Mouse (Mus musculus) forebrain, embryonic 14.5 days (tissue): ENCODE data around the gene Dync1li1. TPM values are rescaled to one million over a fixed set of nuclear protein-coding genes. Genes with fewer than 3 reads are reported as not detected.

Source experiments
- ATAC-seq: fragments of 200-750 bp; cut with Nextera tagmentation; 2 replicates; pipeline ENCODE4 v1.8.0; 2017; ENCODE audit warnings: mild to moderate bottlenecking, moderate library complexity
- DNase-seq: peaks from one replicate; pipeline ENCODE4 v3.0.0-alpha.2; 2015; ENCODE audit warnings: low spot score
- H3K27ac ChIP-seq: fragments of 300-500 bp; sonication (generic); 2 replicates; pipeline ENCODE4 v1.5.1; 2014; ENCODE audit warnings: low read depth, mild to moderate bottlenecking, control low read depth, low read length, moderate library complexity
- H3K27me3 ChIP-seq: fragments of 300-500 bp; sonication (generic); replicated peaks from 2 replicates; pipeline ENCODE4 v1.6.1; 2014; ENCODE audit warnings: low read length, control low read depth, mixed read lengths; ENCODE audit not compliant: control insufficient read depth, insufficient read depth
- H3K36me3 ChIP-seq: fragments of 300-500 bp; sonication (generic); 2 replicates; pipeline ENCODE4 v1.6.1; 2014; ENCODE audit warnings: low read length, control low read depth; ENCODE audit not compliant: control insufficient read depth, insufficient read depth
- H3K4me1 ChIP-seq: fragments of 300-500 bp; sonication (generic); 2 replicates; pipeline ENCODE4 v1.6.1; 2014; ENCODE audit warnings: antibody characterized with exemption, low read length, control low read depth; ENCODE audit not compliant: control insufficient read depth, insufficient read depth
- H3K4me2 ChIP-seq: fragments of 300-500 bp; sonication (generic); 2 replicates; pipeline ENCODE4 v1.6.1; 2014; ENCODE audit warnings: mild to moderate bottlenecking, control low read depth, low read length
- H3K4me3 ChIP-seq: fragments of 300-500 bp; sonication (generic); 2 replicates; pipeline ENCODE4 v1.5.1; 2014; ENCODE audit warnings: low read depth, low read length, control low read depth
- H3K9ac ChIP-seq: fragments of 300-500 bp; sonication (generic); 2 replicates; pipeline ENCODE4 v1.6.1; 2014; ENCODE audit warnings: mild to moderate bottlenecking, low read length, control low read depth, moderate library complexity
- H3K9me3 ChIP-seq: fragments of 300-500 bp; sonication (generic); replicated peaks from 2 replicates; pipeline ENCODE4 v1.6.1; 2016; ENCODE audit warnings: low read length, control low read depth, mixed read lengths; ENCODE audit not compliant: control insufficient read depth
- WGBS: fragments of 180-500 bp; shearing (Covaris S2); extraction: QIAGEN DNeasy Blood & Tissue Kit; methylation state at CpG from one replicate; pipeline ENCODE4 v1.1.7; 2014; 5-methylcytosine and 5-hydroxymethylcytosine counted together
- polyA plus RNA-seq: library from polyadenylated mRNA; unstranded; fragments of >200 nt; fragmentation: Nextera tagmentation; extraction: Ambion mirVana; gene quantifications from 2 replicates; pipeline ENCODE4 v1.2.1, GENCODE M21; 2014

Gene Dync1li1
- polyA plus RNA-seq, 1 experiment from 2014 or later: 71.7 TPM

- DNase-seq (no peak), ATAC-seq (no peak)
- Histone ChIP-seq H3K4me1 (no peaks in the 10 kb centered on the region), H3K9ac (no peak overlapping the region), H3K36me3 (no peaks in the 10 kb centered on the region), H3K4me2 (no peak overlapping the region), H3K4me3 (no peak overlapping the region), H3K9me3 (no peaks in the 10 kb centered on the region), H3K27ac (no peak overlapping the region), H3K27me3 (no peaks in the 10 kb centered on the region)
- 75% methylated on average over 4 of the region's 5 CpGs for WGBS
These were observed 19.6 kb upstream of the Dync1li1 start for GRCm38 (mm10) chr9:114669011-114669410.

DNA sequence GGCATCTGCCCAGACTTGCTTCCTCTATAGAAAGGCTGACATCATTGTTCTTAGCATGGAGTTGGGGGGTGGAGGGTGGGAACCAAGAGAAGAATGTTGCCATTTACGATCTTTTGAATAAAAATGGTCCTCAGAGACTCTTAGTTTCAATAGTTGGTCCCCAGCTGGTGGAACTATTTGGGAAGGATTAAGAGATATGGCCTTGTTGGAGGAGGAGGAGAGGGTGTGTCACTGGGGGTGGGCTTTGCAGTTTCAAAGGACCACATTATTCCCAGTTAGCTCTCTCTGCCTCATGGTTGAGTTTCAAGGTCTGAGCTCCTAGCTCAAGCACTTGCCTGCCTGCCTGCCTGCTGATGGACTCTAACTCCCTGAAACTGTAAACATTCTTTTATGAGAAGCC is 16.6 kb upstream of the Dync1li1 start:
- DNase-seq (no peak), ATAC-seq (no peak)
- Histone ChIP-seq H3K9me3 (no peaks in the 10 kb centered on the region), H3K36me3 (no peaks in the 10 kb centered on the region), H3K4me1 (no peaks in the 10 kb centered on the region), H3K4me3 (no peak overlapping the region), H3K4me2 (no peak overlapping the region), H3K27me3 (no peaks in the 10 kb centered on the region), H3K9ac (no peak overlapping the region), H3K27ac (no peak overlapping the region)
- 19% methylated on average over 1 of the region's 1 CpGs for WGBS

DNA sequence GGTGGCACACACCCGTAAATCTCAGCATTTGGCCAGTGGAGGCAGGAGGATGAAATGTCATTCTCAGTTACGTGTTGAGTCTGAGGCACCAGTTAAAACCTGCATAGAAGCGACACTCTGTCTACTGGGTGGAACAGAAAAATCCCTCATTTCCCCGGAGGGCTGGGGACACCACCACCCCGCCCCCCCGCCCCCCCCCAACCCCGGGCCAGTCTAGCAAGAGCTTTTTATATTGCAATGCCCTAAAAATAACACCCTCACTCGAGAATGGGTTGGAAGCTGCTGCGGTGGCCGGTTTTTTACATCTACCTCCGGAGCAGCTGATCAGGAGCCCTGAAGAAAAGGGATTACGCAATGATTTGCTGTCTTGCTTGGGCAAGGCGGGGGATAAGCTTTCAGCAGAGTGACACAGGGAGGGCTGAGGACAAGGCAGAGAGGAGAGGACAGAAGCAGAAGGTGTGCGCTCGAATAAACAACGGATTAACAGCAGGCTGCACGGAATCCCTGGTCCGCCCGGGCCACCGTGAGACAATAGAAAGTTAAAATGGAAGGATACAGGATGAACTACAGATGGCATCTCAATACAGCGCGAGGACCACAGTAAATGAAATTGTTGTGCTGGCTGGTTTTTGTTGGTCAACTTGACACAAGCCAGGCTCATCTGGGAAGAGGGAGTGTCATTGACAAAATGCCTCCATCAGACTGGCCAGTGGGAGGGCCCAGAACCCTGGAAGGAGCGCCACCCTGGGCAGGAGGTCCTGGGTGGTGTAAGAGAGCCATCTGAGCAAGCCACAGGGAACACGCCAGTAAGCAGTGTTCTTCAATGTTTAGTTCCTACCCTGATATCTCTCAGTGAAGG is 15.7 kb upstream of the Dync1li1 start:
- DNase-seq (peak; percentile 57), ATAC-seq (peak; percentile 82)
- peak overlapping the region; percentile 64 for H3K4me2 ChIP-seq
- no peaks in the 10 kb centered on the region for H3K9me3 ChIP-seq
- no peaks in the 10 kb centered on the region for H3K27me3 ChIP-seq
- no peaks in the 10 kb centered on the region for H3K36me3 ChIP-seq
- H3K4me3 ChIP-seq: peak overlapping the region; percentile 32
- H3K27ac ChIP-seq: peak overlapping the region; percentile 48; the same call in 1 of the 2 replicates
- 3% methylated on average over 24 of the region's 24 CpGs for WGBS
- H3K9ac ChIP-seq: peak overlapping the region; percentile 63
- H3K4me1 ChIP-seq: no peaks in the 10 kb centered on the region

GRCm38 (mm10) chr9:114673626-114674025 is 15.0 kb upstream of the Dync1li1 start:
- Histone ChIP-seq H3K36me3 (no peaks in the 10 kb centered on the region), H3K27ac (0 out of 2 replicates have a peak overlapping the region, but pooled peaks have one; percentile 48), H3K4me1 (no peaks in the 10 kb centered on the region), H3K4me2 (peak overlapping the region; percentile 64; the same call in 1 of the 2 replicates), H3K9ac (peak overlapping the region; percentile 63; the same call in 1 of the 2 replicates), H3K9me3 (no peaks in the 10 kb centered on the region), H3K27me3 (no peaks in the 10 kb centered on the region), H3K4me3 (no peak overlapping the region)
- no peak for DNase-seq
- ATAC-seq: no peak
- whole genome bisulfite sequencing: 66% methylated on average over 2 of the region's 2 CpGs

- Histone ChIP-seq H3K4me3 (no peak overlapping the region), H3K4me2 (no peak overlapping the region), H3K27ac (no peak overlapping the region), H3K9me3 (no peaks in the 10 kb centered on the region), H3K36me3 (no peaks in the 10 kb centered on the region), H3K4me1 (no peaks in the 10 kb centered on the region), H3K27me3 (no peaks in the 10 kb centered on the region), H3K9ac (no peak overlapping the region)
- DNase-seq (no peak), ATAC-seq (no peak)
- 85% methylated on average over 5 of the region's 5 CpGs for WGBS
These were observed 10.0 kb upstream of the Dync1li1 start for GRCm38 (mm10) chr9:114678576-114678975.

DNA sequence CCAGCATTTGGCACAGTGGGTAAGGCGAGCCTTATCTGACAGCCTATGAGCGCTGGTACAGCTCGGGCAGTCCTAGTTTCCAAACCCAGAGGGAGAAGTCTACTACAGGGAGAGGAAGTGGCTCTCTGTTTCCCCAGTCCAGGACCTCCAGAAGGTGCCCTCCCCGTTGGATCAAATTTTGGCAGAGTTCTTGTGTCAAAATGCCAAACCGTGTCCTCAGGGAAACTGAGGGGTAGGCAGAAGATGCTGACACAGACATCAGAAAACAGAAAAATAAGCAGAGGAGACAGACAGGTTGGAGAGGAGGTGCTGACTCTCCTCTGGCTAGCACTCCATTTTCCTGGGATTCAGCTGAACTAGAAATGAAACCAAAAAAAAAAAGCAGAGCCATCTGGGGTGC is 8.6 kb upstream of the Dync1li1 start:
- Histone ChIP-seq H3K27me3 (no peaks in the 10 kb centered on the region), H3K27ac (no peak overlapping the region)
- 84% methylated on average over 5 of the region's 5 CpGs for WGBS

GRCm38 (mm10) chr9:114680531-114680930 is 8.1 kb upstream of the Dync1li1 start:
- H3K9ac ChIP-seq: no peak overlapping the region
- no peaks in the 10 kb centered on the region for H3K9me3 ChIP-seq
- WGBS: 78% methylated on average over 6 of the region's 6 CpGs
- no peaks in the 10 kb centered on the region for H3K36me3 ChIP-seq
- DNase-seq: no peak
- no peaks in the 10 kb centered on the region for H3K27me3 ChIP-seq
- H3K27ac ChIP-seq: no peak overlapping the region
- H3K4me2 ChIP-seq: no peak overlapping the region
- no peaks in the 10 kb centered on the region for H3K4me1 ChIP-seq
- H3K4me3 ChIP-seq: no peak overlapping the region
- ATAC-seq: no peak

More for the DNA sequence above, 8.6 kb upstream of the Dync1li1 start:
- no peak overlapping the region for H3K4me3 ChIP-seq
- DNase-seq: no peak
- ATAC-seq: no peak
- no peaks in the 10 kb centered on the region for H3K4me1 ChIP-seq
- no peak overlapping the region for H3K4me2 ChIP-seq
- no peak overlapping the region for H3K9ac ChIP-seq
- H3K36me3 ChIP-seq: no peaks in the 10 kb centered on the region
- no peaks in the 10 kb centered on the region for H3K9me3 ChIP-seq

DNA sequence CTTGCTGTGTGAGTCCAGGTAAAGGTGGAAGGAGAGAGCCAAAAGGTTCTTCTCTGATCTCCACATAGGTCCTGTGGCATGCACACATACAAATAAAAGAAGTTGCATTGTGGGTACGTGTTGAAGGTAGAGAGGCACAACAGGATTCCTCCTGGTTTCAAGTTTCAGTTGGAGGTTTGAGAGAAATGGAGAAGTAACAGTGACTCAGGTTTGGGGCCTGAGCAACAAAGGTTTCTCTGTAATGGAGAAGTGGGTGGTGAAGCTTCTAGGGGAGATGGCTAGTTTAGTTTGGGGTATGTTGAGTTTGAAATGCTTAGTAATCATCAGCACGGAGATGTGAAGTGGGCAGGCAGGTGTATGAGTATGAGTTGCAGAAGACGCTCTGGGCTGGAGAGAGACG is 6.4 kb upstream of the Dync1li1 start:
- no peak for DNase-seq
- H3K4me1 ChIP-seq: no peaks in the 10 kb centered on the region
- H3K9ac ChIP-seq: no peak overlapping the region
- H3K9me3 ChIP-seq: no peaks in the 10 kb centered on the region
- ATAC-seq: no peak
- no peak overlapping the region for H3K4me2 ChIP-seq
- H3K4me3 ChIP-seq: no peak overlapping the region
- 88% methylated on average over 4 of the region's 4 CpGs for WGBS
- H3K36me3 ChIP-seq: no peaks in the 10 kb centered on the region
- H3K27me3 ChIP-seq: no peaks in the 10 kb centered on the region
- H3K27ac ChIP-seq: no peak overlapping the region

DNA sequence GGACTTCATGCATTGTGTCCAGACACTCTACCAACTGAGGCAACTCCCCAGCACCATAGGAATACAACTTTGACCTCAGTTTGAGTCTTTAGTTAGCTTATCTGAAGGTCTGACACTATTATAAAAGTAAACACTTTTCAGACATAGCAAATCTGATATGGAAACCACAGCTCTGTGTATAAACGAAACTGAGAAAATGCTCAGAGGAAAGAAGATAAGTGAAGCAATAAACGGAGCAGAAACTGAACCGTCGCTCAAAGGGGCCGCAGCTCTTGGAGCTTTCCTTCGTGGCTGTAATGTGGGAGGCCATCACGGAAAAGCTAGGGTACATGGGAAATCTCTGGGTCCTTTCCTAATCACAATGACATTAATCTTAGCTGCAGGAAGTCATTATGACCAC is 2.3 kb upstream of the Dync1li1 start:
- no peak overlapping the region for H3K4me2 ChIP-seq
- no peaks in the 10 kb centered on the region for H3K27me3 ChIP-seq
- 93% methylated on average over 7 of the region's 7 CpGs for WGBS
- H3K9me3 ChIP-seq: no peaks in the 10 kb centered on the region
- ATAC-seq (no peak), DNase-seq (no peak)
- peaks cover 3% of the 10 kb centered on the region; the same call in 1 of the 2 replicates for H3K36me3 ChIP-seq
- peaks cover 19% of the 10 kb centered on the region for H3K4me1 ChIP-seq
- no peak overlapping the region for H3K9ac ChIP-seq
- H3K27ac ChIP-seq: no peak overlapping the region
- no peak overlapping the region for H3K4me3 ChIP-seq
